Mouse (Mus musculus): ENCODE measurements around the gene Slc3a2.

GRCm38 (mm10) chr19:8713997-8714652, 9.0 kb downstream of the Slc3a2 start:
- TF ChIP-seq CTCF (IDR thresholded peaks at IDR 0.05; ENCODE audit: control insufficient read depth, insufficient read depth, insufficient read length) (no peak), MAX (IDR thresholded peaks at IDR 0.05) (no peak), USF1 (IDR thresholded peaks at IDR 0.05; ENCODE audit: low read depth) (no peak), MYOD1 (IDR thresholded peaks at IDR 0.05; ENCODE audit: control insufficient read depth, insufficient read length, low read depth) (no peak), MYOG (IDR thresholded peaks at IDR 0.05; ENCODE audit: control insufficient read depth, extremely low read depth, insufficient read length) (no peak)
